Mouse (Mus musculus): ENCODE measurements around the gene Kynu.

GRCm38 (mm10) chr2:43542615-43543014 is 12.5 kb upstream of the Kynu start:
- TF ChIP-seq GATA1 (IDR thresholded peaks at IDR 0.05; ENCODE audit: borderline replicate concordance, low read length): no peak
- TF ChIP-seq FLI1 (IDR thresholded peaks at IDR 0.05; ENCODE audit: low read length): no peak
